Mouse (Mus musculus): ENCODE measurements around the gene Nlgn1. TPM values are rescaled to one million over a fixed set of nuclear protein-coding genes. Genes with fewer than 3 reads are reported as not detected.

Gene Nlgn1
- polyA plus RNA-seq (2012; rRNA removed) = 0.05 and 0.12 TPM in 2 replicates

DNA sequence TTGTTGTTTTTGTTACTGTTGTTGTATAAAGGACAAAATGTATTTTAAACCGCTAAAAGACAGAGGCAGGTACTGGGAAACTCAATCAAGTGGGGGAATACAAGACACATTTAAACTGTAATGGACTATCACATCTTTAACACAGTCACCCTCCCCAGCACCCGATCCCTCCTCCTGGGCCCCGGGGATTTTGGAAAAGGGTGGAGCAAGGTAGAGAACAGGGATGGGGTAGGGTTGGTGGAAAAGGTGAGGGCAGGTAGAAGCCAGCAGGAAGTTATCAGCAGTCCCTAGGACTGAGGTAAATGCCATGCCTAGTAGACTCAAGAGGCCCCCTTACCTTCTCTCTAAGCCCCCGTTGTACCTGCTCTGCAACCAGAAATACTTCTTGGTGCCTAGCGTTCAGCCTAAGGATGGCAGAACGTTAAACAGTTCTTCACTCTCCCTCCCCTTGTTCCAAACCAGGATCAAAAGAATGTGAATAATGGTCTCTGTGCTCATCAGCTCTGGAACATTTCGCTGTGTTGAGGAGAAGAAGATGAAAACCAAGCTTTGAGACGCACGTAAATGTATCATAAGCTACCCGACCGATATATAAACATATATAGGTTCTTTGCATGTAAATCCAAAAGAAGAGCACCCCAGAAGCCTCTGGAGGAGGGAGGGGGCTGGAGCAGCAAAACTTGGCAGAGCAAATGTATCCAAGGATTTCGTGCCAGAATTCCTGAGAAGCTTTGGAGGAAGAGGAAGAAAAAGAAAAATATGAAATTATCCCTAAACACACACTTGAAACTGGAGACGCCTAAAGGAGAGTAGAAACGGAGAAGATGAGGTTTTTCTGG is at the start of gene Nlgn1:
TSS of gene Nlgn1 (minus strand) at position 61 of the 839 bp plus-strand sequence.
- peak within 1 kb of the TSS; percentile 34 for H3K4me3 ChIP-seq (ENCODE audit: control insufficient read depth, low read depth, low read length)
- H3K4me1 ChIP-seq (ENCODE audit: control insufficient read depth, insufficient read depth, low read length) = peaks cover 6% of the 10 kb centered on the region
- no peaks in the 10 kb centered on the region for H3K27me3 ChIP-seq (ENCODE audit: control insufficient read depth, insufficient read depth, low read length)
- H3K36me3 ChIP-seq (ENCODE audit: control insufficient read depth, insufficient read depth, low read length) = no peaks in the 10 kb centered on the region
- TF ChIP-seq POLR2A (IDR thresholded peaks at IDR 0.05; ENCODE audit: control insufficient read depth, low read depth, low read length) (no peak), CTCF (IDR thresholded peaks at IDR 0.05; ENCODE audit: control insufficient read depth, insufficient read depth, insufficient replicate concordance, low read depth, low read length) (no peak)
- H3K27ac ChIP-seq (ENCODE audit: control insufficient read depth, insufficient read depth, low read depth, low read length) = no peak within 1 kb of the TSS

GRCm38 (mm10) chr3:26378272-26378671 is 46.0 kb upstream of the Nlgn1 start:
- Histone ChIP-seq H3K27me3 (ENCODE audit: control insufficient read depth, insufficient read depth, low read length) (no peaks in the 10 kb centered on the region), H3K27ac (ENCODE audit: control insufficient read depth, insufficient read depth, low read depth, low read length) (no peak overlapping the region), H3K36me3 (ENCODE audit: control insufficient read depth, insufficient read depth, low read length) (no peaks in the 10 kb centered on the region), H3K4me1 (ENCODE audit: control insufficient read depth, insufficient read depth, low read length) (no peaks in the 10 kb centered on the region), H3K4me3 (ENCODE audit: control insufficient read depth, low read depth, low read length) (no peak overlapping the region)
- no peak for TF ChIP-seq POLR2A (IDR thresholded peaks at IDR 0.05; ENCODE audit: control insufficient read depth, low read depth, low read length)

GRCm38 (mm10) chr3:26355082-26355481 is 22.8 kb upstream of the Nlgn1 start:
- TF ChIP-seq CTCF (IDR thresholded peaks at IDR 0.05; ENCODE audit: control insufficient read depth, insufficient read depth, insufficient replicate concordance, low read depth, low read length) (no peak), POLR2A (IDR thresholded peaks at IDR 0.05; ENCODE audit: control insufficient read depth, low read depth, low read length) (no peak)
- Histone ChIP-seq H3K27ac (ENCODE audit: control insufficient read depth, insufficient read depth, low read depth, low read length) (no peak overlapping the region), H3K36me3 (ENCODE audit: control insufficient read depth, insufficient read depth, low read length) (no peaks in the 10 kb centered on the region)

GRCm38 (mm10) chr3:26354483-26355030 is 22.3 kb upstream of the Nlgn1 start:
- Histone ChIP-seq H3K4me1 (ENCODE audit: control insufficient read depth, insufficient read depth, low read length) (no peaks in the 10 kb centered on the region), H3K4me3 (ENCODE audit: control insufficient read depth, low read depth, low read length) (no peak overlapping the region), H3K27me3 (ENCODE audit: control insufficient read depth, insufficient read depth, low read length) (no peaks in the 10 kb centered on the region), H3K27ac (ENCODE audit: control insufficient read depth, insufficient read depth, low read depth, low read length) (no peak overlapping the region), H3K36me3 (ENCODE audit: control insufficient read depth, insufficient read depth, low read length) (no peaks in the 10 kb centered on the region)
- no peak for TF ChIP-seq POLR2A (IDR thresholded peaks at IDR 0.05; ENCODE audit: control insufficient read depth, low read depth, low read length)
- TF ChIP-seq CTCF (IDR thresholded peaks at IDR 0.05; ENCODE audit: control insufficient read depth, insufficient read depth, insufficient replicate concordance, low read depth, low read length) = no peak

More at GRCm38 (mm10) chr3:26355082-26355481, 22.8 kb upstream of the Nlgn1 start:
- Histone ChIP-seq H3K4me3 (ENCODE audit: control insufficient read depth, low read depth, low read length) (no peak overlapping the region), H3K4me1 (ENCODE audit: control insufficient read depth, insufficient read depth, low read length) (no peaks in the 10 kb centered on the region), H3K27me3 (ENCODE audit: control insufficient read depth, insufficient read depth, low read length) (no peaks in the 10 kb centered on the region)

- TF ChIP-seq CTCF (IDR thresholded peaks at IDR 0.05; ENCODE audit: control insufficient read depth, insufficient read depth, insufficient replicate concordance, low read depth, low read length) (no peak), POLR2A (IDR thresholded peaks at IDR 0.05; ENCODE audit: control insufficient read depth, low read depth, low read length) (no peak)
Observed at GRCm38 (mm10) chr3:26337495-26337894, 5.2 kb upstream of the Nlgn1 start.

GRCm38 (mm10) chr3:26333239-26333811 is 1.1 kb upstream of the Nlgn1 start:
- TF ChIP-seq POLR2A (IDR thresholded peaks at IDR 0.05; ENCODE audit: control insufficient read depth, low read depth, low read length) = no peak
- no peak for TF ChIP-seq CTCF (IDR thresholded peaks at IDR 0.05; ENCODE audit: control insufficient read depth, insufficient read depth, insufficient replicate concordance, low read depth, low read length)
- no peak overlapping the region for H3K27ac ChIP-seq (ENCODE audit: control insufficient read depth, insufficient read depth, low read depth, low read length)
- peaks cover 6% of the 10 kb centered on the region for H3K4me1 ChIP-seq (ENCODE audit: control insufficient read depth, insufficient read depth, low read length)
- H3K36me3 ChIP-seq (ENCODE audit: control insufficient read depth, insufficient read depth, low read length) = no peaks in the 10 kb centered on the region
- H3K4me3 ChIP-seq (ENCODE audit: control insufficient read depth, low read depth, low read length) = no peak overlapping the region; the same call in 1 of the 2 replicates
- no peaks in the 10 kb centered on the region for H3K27me3 ChIP-seq (ENCODE audit: control insufficient read depth, insufficient read depth, low read length)

More at GRCm38 (mm10) chr3:26337495-26337894, 5.2 kb upstream of the Nlgn1 start:
- H3K4me3 ChIP-seq (ENCODE audit: control insufficient read depth, low read depth, low read length) = no peak overlapping the region
- no peaks in the 10 kb centered on the region for H3K27me3 ChIP-seq (ENCODE audit: control insufficient read depth, insufficient read depth, low read length)
- no peaks in the 10 kb centered on the region; the same call in 1 of the 2 replicates for H3K4me1 ChIP-seq (ENCODE audit: control insufficient read depth, insufficient read depth, low read length)
- no peaks in the 10 kb centered on the region for H3K36me3 ChIP-seq (ENCODE audit: control insufficient read depth, insufficient read depth, low read length)
- no peak overlapping the region for H3K27ac ChIP-seq (ENCODE audit: control insufficient read depth, insufficient read depth, low read depth, low read length)
